Mouse (Mus musculus) forelimb bud, embryonic 11.5 days (tissue): ENCODE results near the gene Brd7.
A peak's percentile ranks its signal among the peaks of the same experiment; 100 is the strongest.

ENCODE experiments used
- DNase-seq: peaks from one replicate; pipeline ENCODE4 v3.0.0-alpha.2; 2012; ENCODE audit warnings: low read depth, low spot score

Gene Brd7

GRCm38 (mm10) chr8:88361708-88362428 lies at the start of gene Brd7:
TSS of gene Brd7 (minus strand) at chr8:88362194.
- peak; percentile 64 for DNase-seq

GRCm38 (mm10) chr8:88411461-88411860 lies 49.5 kb upstream of the Brd7 start:
- peak; percentile 61 for DNase-seq

- DNase-seq = no peak
Measured at GRCm38 (mm10) chr8:88409401-88409940, 47.5 kb upstream of the Brd7 start.

- DNase-seq = no peak
Measured at GRCm38 (mm10) chr8:88407716-88408115, 45.7 kb upstream of the Brd7 start.

- no peak for DNase-seq
Measured at GRCm38 (mm10) chr8:88398060-88398459, 36.1 kb upstream of the Brd7 start.

GRCm38 (mm10) chr8:88393298-88393697 lies 31.3 kb upstream of the Brd7 start:
- DNase-seq = no peak

- no peak for DNase-seq
Measured at GRCm38 (mm10) chr8:88390749-88391148, 28.8 kb upstream of the Brd7 start.

- DNase-seq = no peak
Measured at GRCm38 (mm10) chr8:88388691-88389239, 26.8 kb upstream of the Brd7 start.

- DNase-seq = no peak
Measured at GRCm38 (mm10) chr8:88387874-88388273, 25.9 kb upstream of the Brd7 start.

- no peak for DNase-seq
Measured at GRCm38 (mm10) chr8:88383164-88383556, 21.2 kb upstream of the Brd7 start.

GRCm38 (mm10) chr8:88382311-88383163 lies 20.5 kb upstream of the Brd7 start:
- peak; percentile 57 for DNase-seq

GRCm38 (mm10) chr8:88380497-88380896 lies 18.5 kb upstream of the Brd7 start:
- DNase-seq = no peak

- peak; percentile 36 for DNase-seq
Measured at GRCm38 (mm10) chr8:88376836-88377582, 15.0 kb upstream of the Brd7 start.

- DNase-seq = no peak
Measured at GRCm38 (mm10) chr8:88371522-88371921, 9.5 kb upstream of the Brd7 start.

- no peak for DNase-seq
Measured at GRCm38 (mm10) chr8:88369805-88370204, 7.8 kb upstream of the Brd7 start.

GRCm38 (mm10) chr8:88369221-88369620 lies 7.2 kb upstream of the Brd7 start:
- no peak for DNase-seq

- DNase-seq = no peak
Measured at GRCm38 (mm10) chr8:88362446-88363150, 604 bp upstream of the Brd7 start.

GRCm38 (mm10) chr8:88361044-88361707 lies 818 bp downstream of the Brd7 start:
- no peak for DNase-seq

GRCm38 (mm10) chr8:88359959-88360358 lies 2.0 kb downstream of the Brd7 start:
- no peak for DNase-seq

- no peak for DNase-seq
Measured at GRCm38 (mm10) chr8:88357946-88358345, 4.0 kb downstream of the Brd7 start.
